Mouse (Mus musculus): ENCODE data around the gene Kcns1. TPM values are rescaled to one million over a fixed set of nuclear protein-coding genes. Genes with fewer than 3 reads are reported as not detected.

Kcns1 gene
- polyA plus RNA-seq, 1 experiment from 2014 or later, result 0.21 TPM

GRCm38 (mm10) chr2:164144541-164144940 lies 26.4 kb downstream of the Kcns1 start:
- no peak for ATAC-seq (ENCODE audit: extremely low read depth, insufficient number of reproducible peaks, low FRiP score, low TSS enrichment)
- Histone ChIP-seq H3K9me3 (no peaks in the 10 kb centered on the region), H3K9ac (no peak overlapping the region; the same call in 1 of the 2 replicates), H3K27me3 (replicated peaks) (no peaks in the 10 kb centered on the region), H3K4me2 (no peak overlapping the region), H3K36me3 (0 out of 2 replicates have a peak, but pooled peaks cover 3% of the 10 kb centered on the region), H3K27ac (replicated peaks) (no peak overlapping the region), H3K4me1 (peaks cover 61% of the 10 kb centered on the region), H3K4me3 (no peak overlapping the region)
- 71% methylated on average over 10 of the region's 10 CpGs for WGBS

- WGBS, result 85% methylated on average over 6 of the region's 6 CpGs
- no peak for ATAC-seq (ENCODE audit: extremely low read depth, insufficient number of reproducible peaks, low FRiP score, low TSS enrichment)
- H3K9ac ChIP-seq, result no peak overlapping the region
These were observed 26.9 kb downstream of the Kcns1 start for GRCm38 (mm10) chr2:164144025-164144424.

GRCm38 (mm10) chr2:164142021-164142420 lies 28.9 kb downstream of the Kcns1 start:
- H3K9ac ChIP-seq, result peak overlapping the region; percentile 7; the same call in 1 of the 2 replicates
- 21% methylated on average over 10 of the region's 10 CpGs for WGBS
- H3K4me3 ChIP-seq, result no peak overlapping the region

More at GRCm38 (mm10) chr2:164144025-164144424, 26.9 kb downstream of the Kcns1 start:
- 0 out of 2 replicates have a peak, but pooled peaks cover 3% of the 10 kb centered on the region for H3K36me3 ChIP-seq
- no peaks in the 10 kb centered on the region for H3K27me3 ChIP-seq (replicated peaks)
- no peak overlapping the region for H3K4me2 ChIP-seq
- peaks cover 56% of the 10 kb centered on the region for H3K4me1 ChIP-seq
- no peaks in the 10 kb centered on the region for H3K9me3 ChIP-seq
- H3K27ac ChIP-seq (replicated peaks), result no peak overlapping the region
- H3K4me3 ChIP-seq, result no peak overlapping the region

GRCm38 (mm10) chr2:164137754-164138153 lies 33.2 kb downstream of the Kcns1 start:
- Histone ChIP-seq H3K4me2 (no peak overlapping the region), H3K9me3 (no peaks in the 10 kb centered on the region), H3K36me3 (no peaks in the 10 kb centered on the region), H3K27ac (replicated peaks) (peak overlapping the region; percentile 26), H3K4me3 (no peak overlapping the region), H3K9ac (0 out of 2 replicates have a peak overlapping the region, but pooled peaks have one; percentile 3), H3K4me1 (peaks cover 59% of the 10 kb centered on the region), H3K27me3 (replicated peaks) (no peaks in the 10 kb centered on the region)
- no peak for ATAC-seq (ENCODE audit: extremely low read depth, insufficient number of reproducible peaks, low FRiP score, low TSS enrichment)
- WGBS, result 51% methylated on average over 6 of the region's 6 CpGs

More at GRCm38 (mm10) chr2:164142021-164142420, 28.9 kb downstream of the Kcns1 start:
- peak overlapping the region; percentile 84 for H3K27ac ChIP-seq (replicated peaks)
- H3K36me3 ChIP-seq, result 0 out of 2 replicates have a peak, but pooled peaks cover 3% of the 10 kb centered on the region
- H3K9me3 ChIP-seq, result no peaks in the 10 kb centered on the region
- peak overlapping the region; percentile 51 for H3K4me2 ChIP-seq
- peaks cover 64% of the 10 kb centered on the region for H3K4me1 ChIP-seq
- ATAC-seq (ENCODE audit: extremely low read depth, insufficient number of reproducible peaks, low FRiP score, low TSS enrichment), result no peak
- H3K27me3 ChIP-seq (replicated peaks), result no peaks in the 10 kb centered on the region

- WGBS, result 20% methylated on average over 2 of the region's 2 CpGs
- Histone ChIP-seq H3K36me3 (peaks cover 3% of the 10 kb centered on the region; the same call in 1 of the 2 replicates), H3K27me3 (replicated peaks) (no peaks in the 10 kb centered on the region), H3K9ac (no peak overlapping the region; the same call in 1 of the 2 replicates), H3K4me3 (no peak overlapping the region), H3K4me1 (peaks cover 46% of the 10 kb centered on the region), H3K27ac (replicated peaks) (peak overlapping the region; percentile 53), H3K9me3 (no peaks in the 10 kb centered on the region), H3K4me2 (no peak overlapping the region)
- ATAC-seq (ENCODE audit: extremely low read depth, insufficient number of reproducible peaks, low FRiP score, low TSS enrichment), result no peak
These were observed 34.5 kb downstream of the Kcns1 start for GRCm38 (mm10) chr2:164136393-164136792.

- peaks cover 36% of the 10 kb centered on the region for H3K4me1 ChIP-seq
- H3K36me3 ChIP-seq, result peaks cover 12% of the 10 kb centered on the region; the same call in 1 of the 2 replicates
- H3K27ac ChIP-seq (replicated peaks), result peak overlapping the region; percentile 53
- no peaks in the 10 kb centered on the region for H3K9me3 ChIP-seq
- 73% methylated on average over 1 of the region's 1 CpGs for WGBS
- H3K27me3 ChIP-seq (replicated peaks), result no peaks in the 10 kb centered on the region
- no peak overlapping the region for H3K9ac ChIP-seq
- no peak overlapping the region for H3K4me3 ChIP-seq
- no peak for ATAC-seq (ENCODE audit: extremely low read depth, insufficient number of reproducible peaks, low FRiP score, low TSS enrichment)
- H3K4me2 ChIP-seq, result no peak overlapping the region
These were observed 35.5 kb downstream of the Kcns1 start for GRCm38 (mm10) chr2:164135367-164135766.

- no peaks in the 10 kb centered on the region for H3K9me3 ChIP-seq
- no peak overlapping the region for H3K9ac ChIP-seq
- H3K27me3 ChIP-seq (replicated peaks), result no peaks in the 10 kb centered on the region
- no peak overlapping the region for H3K4me3 ChIP-seq
- peaks cover 12% of the 10 kb centered on the region; the same call in 1 of the 2 replicates for H3K36me3 ChIP-seq
- peaks cover 30% of the 10 kb centered on the region for H3K4me1 ChIP-seq
- 51% methylated on average over 6 of the region's 6 CpGs for WGBS
- H3K4me2 ChIP-seq, result no peak overlapping the region
- H3K27ac ChIP-seq (replicated peaks), result no peak overlapping the region
- ATAC-seq (ENCODE audit: extremely low read depth, insufficient number of reproducible peaks, low FRiP score, low TSS enrichment), result no peak; the same call in 1 of the 2 replicates
These were observed 36.4 kb downstream of the Kcns1 start for GRCm38 (mm10) chr2:164134563-164134962.

- H3K36me3 ChIP-seq, result peaks cover 12% of the 10 kb centered on the region; the same call in 1 of the 2 replicates
- H3K27me3 ChIP-seq (replicated peaks), result no peaks in the 10 kb centered on the region
- 92% methylated on average over 1 of the region's 1 CpGs for WGBS
- no peak overlapping the region for H3K4me2 ChIP-seq
- no peaks in the 10 kb centered on the region for H3K9me3 ChIP-seq
- H3K4me3 ChIP-seq, result no peak overlapping the region
- no peak for ATAC-seq (ENCODE audit: extremely low read depth, insufficient number of reproducible peaks, low FRiP score, low TSS enrichment)
- H3K9ac ChIP-seq, result no peak overlapping the region
- H3K27ac ChIP-seq (replicated peaks), result no peak overlapping the region
- H3K4me1 ChIP-seq, result peaks cover 15% of the 10 kb centered on the region
These were observed 39.3 kb downstream of the Kcns1 start for GRCm38 (mm10) chr2:164131586-164131985.

GRCm38 (mm10) chr2:164128576-164129411 lies 42.1 kb downstream of the Kcns1 start:
- Histone ChIP-seq H3K27ac (replicated peaks) (no peak overlapping the region), H3K36me3 (peaks cover 18% of the 10 kb centered on the region; the same call in 1 of the 2 replicates), H3K9me3 (no peaks in the 10 kb centered on the region), H3K4me1 (no peaks in the 10 kb centered on the region), H3K4me3 (no peak overlapping the region), H3K27me3 (replicated peaks) (no peaks in the 10 kb centered on the region), H3K9ac (no peak overlapping the region), H3K4me2 (no peak overlapping the region)
- ATAC-seq (ENCODE audit: extremely low read depth, insufficient number of reproducible peaks, low FRiP score, low TSS enrichment), result no peak
- WGBS, result 88% methylated on average over 12 of the region's 12 CpGs

- H3K4me2 ChIP-seq, result no peak overlapping the region
- ATAC-seq (ENCODE audit: extremely low read depth, insufficient number of reproducible peaks, low FRiP score, low TSS enrichment), result no peak
- no peaks in the 10 kb centered on the region for H3K9me3 ChIP-seq
- H3K27me3 ChIP-seq (replicated peaks), result no peaks in the 10 kb centered on the region
- H3K4me3 ChIP-seq, result no peak overlapping the region
- H3K36me3 ChIP-seq, result peaks cover 31% of the 10 kb centered on the region
- H3K9ac ChIP-seq, result no peak overlapping the region
- H3K27ac ChIP-seq (replicated peaks), result no peak overlapping the region
- H3K4me1 ChIP-seq, result no peaks in the 10 kb centered on the region
- 91% methylated on average over 2 of the region's 2 CpGs for WGBS
These were observed 43.6 kb downstream of the Kcns1 start for GRCm38 (mm10) chr2:164127297-164127696.

GRCm38 (mm10) chr2:164126533-164126955 lies 44.4 kb downstream of the Kcns1 start:
- no peak overlapping the region for H3K9ac ChIP-seq
- no peaks in the 10 kb centered on the region for H3K9me3 ChIP-seq
- H3K27ac ChIP-seq (replicated peaks), result no peak overlapping the region
- no peak overlapping the region for H3K4me3 ChIP-seq
- no peak for ATAC-seq (ENCODE audit: extremely low read depth, insufficient number of reproducible peaks, low FRiP score, low TSS enrichment)
- H3K27me3 ChIP-seq (replicated peaks), result no peaks in the 10 kb centered on the region
- WGBS, result 79% methylated on average over 13 of the region's 13 CpGs
- H3K36me3 ChIP-seq, result peaks cover 38% of the 10 kb centered on the region
- H3K4me1 ChIP-seq, result no peaks in the 10 kb centered on the region
- H3K4me2 ChIP-seq, result no peak overlapping the region

Measured in heart, embryonic 13.5 days (tissue).